Mouse (Mus musculus) heart, adult 2 months (tissue): ENCODE results near the gene Ephb2.

ENCODE experiments used
- CTCF ChIP-seq: fragments of 200-600 bp; IDR thresholded peaks from 2 replicates; pipeline ENCODE4 v1.8.1; 2022; ENCODE audit warnings: antibody characterized with exemption, mild to moderate bottlenecking, moderate library complexity
- POLR2A ChIP-seq: fragments of 200-500 bp; IDR thresholded peaks from 2 replicates; pipeline ENCODE4 v1.6.1; 2011; ENCODE audit warnings: mild to moderate bottlenecking, low read depth, low read length, control low read depth; ENCODE audit not compliant: insufficient read depth

DNA sequence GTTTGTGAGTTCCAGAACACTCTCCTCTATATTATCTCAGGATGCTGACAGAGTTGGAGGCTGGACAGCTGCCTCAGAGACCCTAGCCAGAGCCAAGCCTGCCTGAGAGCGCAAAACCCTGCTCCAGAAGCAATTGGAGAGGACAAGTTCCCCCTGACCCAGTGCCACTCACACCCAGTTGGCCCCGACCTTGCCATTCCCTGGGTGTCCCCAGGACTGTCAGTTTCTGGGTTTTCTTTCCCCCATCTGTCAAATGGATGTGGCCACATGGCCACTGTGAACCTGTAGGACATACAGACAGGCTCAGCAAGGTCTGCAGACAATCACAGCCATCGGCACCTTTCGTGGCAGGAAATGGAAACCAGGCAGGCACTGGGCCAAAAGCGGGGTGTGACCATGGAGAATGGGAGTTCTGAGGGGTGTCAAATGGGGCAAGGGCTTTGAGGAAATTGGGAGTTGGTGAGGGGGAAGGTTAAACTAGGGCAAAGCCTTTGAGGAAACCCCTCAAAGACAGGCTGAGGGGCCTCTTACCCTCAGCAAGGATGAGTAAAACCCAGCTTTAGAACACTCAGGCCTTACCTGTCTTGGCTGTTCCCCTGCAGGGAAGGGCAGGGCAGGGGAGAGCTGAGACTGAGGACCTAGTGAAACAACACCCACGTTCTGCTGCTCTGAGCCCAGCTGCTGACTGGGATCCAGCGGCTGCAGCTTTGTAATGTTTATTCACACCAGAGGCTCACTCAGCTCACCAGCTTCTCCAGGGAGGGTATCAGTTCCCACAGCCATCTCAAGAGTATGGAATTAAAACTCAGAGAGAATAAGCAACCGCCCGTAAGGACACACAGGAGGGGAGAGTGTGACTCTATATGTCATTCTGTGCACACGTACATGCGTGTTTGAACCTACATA is 6.9 kb downstream of the Ephb2 start:
- no peak for TF ChIP-seq POLR2A
- TF ChIP-seq CTCF, result no peak
